Mouse (Mus musculus) neural tube, embryonic 13.5 days (tissue): ENCODE measurements around the gene Pcsk2. TPM values are rescaled to one million over a fixed set of nuclear protein-coding genes. Genes with fewer than 3 reads are reported as not detected.

ENCODE experiments used
- ATAC-seq: fragments of 200-750 bp; cut with Nextera tagmentation; 2 replicates; pipeline ENCODE4 v1.8.0; 2017; ENCODE audit warnings: low read depth, mild to moderate bottlenecking, moderate TSS enrichment, moderate library complexity
- H3K27ac ChIP-seq: fragments of 300-500 bp; sonication (generic); replicated peaks from 2 replicates; pipeline ENCODE4 v1.5.1; 2015; ENCODE audit warnings: moderate library complexity, mild to moderate bottlenecking, inconsistent platforms
- H3K27me3 ChIP-seq: fragments of 300-500 bp; sonication (generic); 2 replicates; pipeline ENCODE4 v1.6.1; 2015; ENCODE audit warnings: mild to moderate bottlenecking, inconsistent platforms
- H3K36me3 ChIP-seq: fragments of 300-500 bp; sonication (generic); 2 replicates; pipeline ENCODE4 v1.6.1; 2015; ENCODE audit warnings: mild to moderate bottlenecking, inconsistent platforms
- H3K4me1 ChIP-seq: fragments of 300-500 bp; sonication (generic); replicated peaks from 2 replicates; pipeline ENCODE4 v1.6.1; 2015; ENCODE audit warnings: inconsistent platforms
- H3K4me2 ChIP-seq: fragments of 300-500 bp; sonication (generic); 2 replicates; pipeline ENCODE4 v1.6.1; 2015; ENCODE audit warnings: inconsistent platforms, mild to moderate bottlenecking, moderate library complexity
- H3K4me3 ChIP-seq: fragments of 300-500 bp; sonication (generic); 2 replicates; pipeline ENCODE4 v1.5.1; 2015; ENCODE audit warnings: mild to moderate bottlenecking, inconsistent platforms
- H3K9ac ChIP-seq: fragments of 300-500 bp; sonication (generic); 2 replicates; pipeline ENCODE4 v1.6.1; 2015; ENCODE audit warnings: moderate library complexity, mild to moderate bottlenecking, inconsistent platforms
- H3K9me3 ChIP-seq: fragments of 300-500 bp; sonication (generic); 2 replicates; pipeline ENCODE4 v1.6.1; 2016; ENCODE audit warnings: inconsistent platforms
- WGBS: fragments of 180-500 bp; shearing (Covaris S2); methylation state at CpG from one replicate; pipeline ENCODE4 v1.1.7; 2015; 5-methylcytosine and 5-hydroxymethylcytosine counted together
- polyA plus RNA-seq: library from polyadenylated mRNA; unstranded; fragments of >200 nt; fragmentation: Nextera tagmentation; extraction: Ambion mirVana; gene quantifications from 2 replicates; pipeline ENCODE4 v1.2.1, GENCODE M21; 2015

Pcsk2 gene
- 19.5 and 22.6 TPM in 2 replicates for polyA plus RNA-seq

DNA sequence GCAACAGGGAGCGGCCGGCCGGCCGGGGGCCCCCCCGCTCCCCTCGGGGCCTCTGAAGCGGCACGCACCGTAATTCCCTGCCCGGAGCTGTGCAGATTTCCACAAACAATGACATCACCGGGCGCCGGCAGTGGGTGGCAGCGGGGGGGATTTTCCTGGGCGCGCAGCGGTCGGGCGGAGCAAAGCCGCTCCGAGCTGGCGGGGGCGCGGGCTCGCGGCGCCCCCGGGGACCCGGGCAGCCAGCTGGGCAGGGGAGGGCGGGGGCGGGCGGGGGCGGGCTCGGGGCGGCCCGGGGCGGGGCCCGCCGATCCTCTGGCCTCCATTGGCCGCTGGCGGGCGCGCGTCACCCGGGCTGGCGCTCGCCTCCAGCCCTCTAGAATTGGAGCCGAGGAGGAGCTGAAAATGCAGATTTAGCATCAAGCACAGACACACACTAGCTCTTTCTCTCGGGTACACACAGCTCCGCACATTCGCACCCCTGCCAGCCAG lies at the start of gene Pcsk2:
Pcsk2 (plus strand) TSS at position 399 of the 489 bp plus-strand sequence.
- peak within 1 kb of the TSS; percentile 92 for H3K27ac ChIP-seq
- 1% methylated on average over 33 of the region's 51 CpGs for WGBS
- H3K4me1 ChIP-seq, result peaks cover 29% of the 10 kb centered on the region
- peak; percentile 97 for ATAC-seq
- H3K27me3 ChIP-seq, result peaks cover 33% of the 10 kb centered on the region
- H3K9me3 ChIP-seq, result no peaks in the 10 kb centered on the region
- H3K4me3 ChIP-seq, result peak within 1 kb of the TSS; percentile 59
- H3K4me2 ChIP-seq, result peak within 1 kb of the TSS; percentile 77
- H3K36me3 ChIP-seq, result no peaks in the 10 kb centered on the region
- H3K9ac ChIP-seq, result peak within 1 kb of the TSS; percentile 77

DNA sequence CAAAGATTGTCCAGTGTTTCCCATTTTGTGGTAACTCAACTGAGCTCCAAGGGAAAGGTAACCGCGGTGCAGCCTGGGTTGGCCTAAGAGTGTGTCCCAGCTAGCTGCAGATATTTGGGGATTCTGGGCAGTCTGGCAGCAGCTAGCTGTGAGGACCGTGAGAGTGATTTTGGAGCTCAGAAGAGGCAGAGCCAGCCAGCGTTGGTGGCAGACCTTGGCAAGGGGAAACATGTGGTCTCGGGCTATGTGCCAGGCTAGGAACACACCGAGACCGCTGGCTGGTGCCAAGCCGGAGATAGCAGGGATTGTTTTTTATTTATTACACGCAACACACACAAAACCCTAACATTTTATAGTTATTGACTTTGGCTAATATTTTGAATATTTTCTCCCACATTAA lies 45.1 kb upstream of the Pcsk2 start:
- H3K4me1 ChIP-seq, result no peaks in the 10 kb centered on the region
- H3K27me3 ChIP-seq, result no peaks in the 10 kb centered on the region
- H3K4me2 ChIP-seq, result no peak overlapping the region
- H3K4me3 ChIP-seq, result no peak overlapping the region
- no peaks in the 10 kb centered on the region for H3K9me3 ChIP-seq
- H3K36me3 ChIP-seq, result no peaks in the 10 kb centered on the region
- no peak overlapping the region for H3K9ac ChIP-seq
- no peak overlapping the region for H3K27ac ChIP-seq
- no peak for ATAC-seq
- 85% methylated on average over 9 of the region's 9 CpGs for WGBS

DNA sequence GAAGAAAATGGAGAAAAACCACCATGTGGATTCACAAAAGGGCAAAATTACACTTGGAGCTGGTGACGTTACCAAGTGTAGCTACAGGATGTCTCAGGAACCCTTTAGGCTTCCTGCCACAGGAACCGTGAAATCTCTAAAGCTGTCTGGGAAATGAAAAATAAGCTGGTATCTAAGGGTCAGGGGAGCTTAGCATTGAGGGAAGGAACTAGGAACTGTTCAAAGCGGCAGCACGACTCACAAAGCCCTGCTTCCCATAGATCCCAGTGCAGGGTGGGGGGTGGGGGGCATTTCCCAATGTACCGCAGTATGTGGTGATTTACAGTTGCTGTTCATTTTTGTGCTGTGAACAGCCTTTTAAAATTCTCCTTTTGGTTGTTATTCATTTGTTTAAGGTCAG lies 44.2 kb upstream of the Pcsk2 start:
- Histone ChIP-seq H3K9ac (no peak overlapping the region), H3K36me3 (no peaks in the 10 kb centered on the region), H3K27me3 (no peaks in the 10 kb centered on the region), H3K4me2 (no peak overlapping the region), H3K4me3 (no peak overlapping the region), H3K27ac (no peak overlapping the region), H3K9me3 (no peaks in the 10 kb centered on the region), H3K4me1 (no peaks in the 10 kb centered on the region)
- ATAC-seq, result no peak
- 53% methylated on average over 5 of the region's 5 CpGs for WGBS

- H3K4me1 ChIP-seq, result no peaks in the 10 kb centered on the region
- WGBS, result 73% methylated on average over 3 of the region's 3 CpGs
- H3K9ac ChIP-seq, result no peak overlapping the region
- H3K36me3 ChIP-seq, result no peaks in the 10 kb centered on the region
- H3K4me3 ChIP-seq, result no peak overlapping the region
- no peak for ATAC-seq
- no peak overlapping the region for H3K4me2 ChIP-seq
- H3K27ac ChIP-seq, result no peak overlapping the region
- no peaks in the 10 kb centered on the region for H3K27me3 ChIP-seq
- no peaks in the 10 kb centered on the region for H3K9me3 ChIP-seq
Observed at GRCm38 (mm10) chr2:143502203-143502602, 43.8 kb upstream of the Pcsk2 start.

- H3K36me3 ChIP-seq, result no peaks in the 10 kb centered on the region
- H3K9me3 ChIP-seq, result no peaks in the 10 kb centered on the region
- no peak overlapping the region for H3K9ac ChIP-seq
- 15% methylated on average over 3 of the region's 3 CpGs for whole genome bisulfite sequencing
- H3K4me2 ChIP-seq, result no peak overlapping the region
- no peak overlapping the region for H3K4me3 ChIP-seq
- no peaks in the 10 kb centered on the region for H3K4me1 ChIP-seq
- no peak overlapping the region for H3K27ac ChIP-seq
- H3K27me3 ChIP-seq, result no peaks in the 10 kb centered on the region
- no peak for ATAC-seq
Observed at GRCm38 (mm10) chr2:143536485-143536884, 9.5 kb upstream of the Pcsk2 start.

- H3K4me3 ChIP-seq, result peak overlapping the region; percentile 59
- peak overlapping the region; percentile 77 for H3K4me2 ChIP-seq
- no peaks in the 10 kb centered on the region for H3K9me3 ChIP-seq
- WGBS, result under 1% methylated on average over 7 of the region's 7 CpGs
- H3K9ac ChIP-seq, result peak overlapping the region; percentile 77
- peaks cover 33% of the 10 kb centered on the region for H3K27me3 ChIP-seq
- H3K36me3 ChIP-seq, result no peaks in the 10 kb centered on the region
- peak; percentile 60 for ATAC-seq
- peaks cover 29% of the 10 kb centered on the region for H3K4me1 ChIP-seq
- peak overlapping the region; percentile 92 for H3K27ac ChIP-seq
Observed at GRCm38 (mm10) chr2:143545299-143545751, 631 bp upstream of the Pcsk2 start.

GRCm38 (mm10) chr2:143546412-143547211 lies 656 bp downstream of the Pcsk2 start:
- Histone ChIP-seq H3K9me3 (no peaks in the 10 kb centered on the region), H3K9ac (peak overlapping the region; percentile 77), H3K27ac (peak overlapping the region; percentile 92), H3K27me3 (peaks cover 33% of the 10 kb centered on the region), H3K4me3 (peak overlapping the region; percentile 59), H3K4me2 (peak overlapping the region; percentile 77), H3K4me1 (peaks cover 29% of the 10 kb centered on the region), H3K36me3 (no peaks in the 10 kb centered on the region)
- under 1% methylated on average over 33 of the region's 33 CpGs for WGBS
- ATAC-seq, result no peak

- ATAC-seq, result no peak
Observed at GRCm38 (mm10) chr2:143547251-143548090, 1.5 kb downstream of the Pcsk2 start.

GRCm38 (mm10) chr2:143560384-143560783 lies 14.4 kb downstream of the Pcsk2 start:
- Histone ChIP-seq H3K27ac (no peak overlapping the region), H3K4me3 (no peak overlapping the region), H3K9me3 (no peaks in the 10 kb centered on the region; the same call in 1 of the 2 replicates), H3K4me1 (no peaks in the 10 kb centered on the region), H3K9ac (no peak overlapping the region), H3K4me2 (no peak overlapping the region), H3K36me3 (no peaks in the 10 kb centered on the region), H3K27me3 (no peaks in the 10 kb centered on the region)
- no peak for ATAC-seq
- 56% methylated on average over 4 of the region's 4 CpGs for WGBS

More at GRCm38 (mm10) chr2:143547251-143548090, 1.5 kb downstream of the Pcsk2 start:
- Histone ChIP-seq H3K4me3 (peak overlapping the region; percentile 59), H3K9me3 (no peaks in the 10 kb centered on the region), H3K4me2 (peak overlapping the region; percentile 77), H3K4me1 (peaks cover 29% of the 10 kb centered on the region), H3K36me3 (no peaks in the 10 kb centered on the region), H3K27ac (no peak overlapping the region), H3K9ac (peak overlapping the region; percentile 77), H3K27me3 (peaks cover 33% of the 10 kb centered on the region)
- 1% methylated on average over 32 of the region's 32 CpGs for WGBS

GRCm38 (mm10) chr2:143565062-143565461 lies 19.1 kb downstream of the Pcsk2 start:
- Histone ChIP-seq H3K4me3 (no peak overlapping the region), H3K27ac (no peak overlapping the region), H3K36me3 (no peaks in the 10 kb centered on the region), H3K9ac (no peak overlapping the region), H3K9me3 (no peaks in the 10 kb centered on the region), H3K27me3 (no peaks in the 10 kb centered on the region), H3K4me2 (no peak overlapping the region), H3K4me1 (no peaks in the 10 kb centered on the region)
- WGBS, result 77% methylated on average over 2 of the region's 2 CpGs
- ATAC-seq, result no peak

GRCm38 (mm10) chr2:143565961-143566360 lies 20.0 kb downstream of the Pcsk2 start:
- Histone ChIP-seq H3K27me3 (no peaks in the 10 kb centered on the region), H3K4me3 (no peak overlapping the region), H3K36me3 (no peaks in the 10 kb centered on the region), H3K27ac (no peak overlapping the region), H3K9ac (no peak overlapping the region), H3K4me2 (no peak overlapping the region), H3K9me3 (no peaks in the 10 kb centered on the region), H3K4me1 (no peaks in the 10 kb centered on the region)
- WGBS, result 86% methylated on average over 6 of the region's 6 CpGs
- no peak for ATAC-seq

- no peaks in the 10 kb centered on the region for H3K9me3 ChIP-seq
- H3K4me1 ChIP-seq, result no peaks in the 10 kb centered on the region
- peak overlapping the region; percentile 46 for H3K27ac ChIP-seq
- H3K4me3 ChIP-seq, result no peak overlapping the region
- H3K9ac ChIP-seq, result no peak overlapping the region
- no peaks in the 10 kb centered on the region for H3K36me3 ChIP-seq
- WGBS, result 59% methylated on average over 6 of the region's 6 CpGs
- peak; percentile 27; the same call in 1 of the 2 replicates for ATAC-seq
- no peaks in the 10 kb centered on the region for H3K27me3 ChIP-seq
- no peak overlapping the region for H3K4me2 ChIP-seq
Observed at GRCm38 (mm10) chr2:143585341-143585740, 39.4 kb downstream of the Pcsk2 start.
